Mouse (Mus musculus): ENCODE results near the gene Fam241b. TPM values are rescaled to one million over a fixed set of nuclear protein-coding genes. Genes with fewer than 3 reads are reported as not detected.

Fam241b gene
- total and polyA plus RNA-seq, 2 experiments from 2014 or later = 118 to 193 TPM

DNA sequence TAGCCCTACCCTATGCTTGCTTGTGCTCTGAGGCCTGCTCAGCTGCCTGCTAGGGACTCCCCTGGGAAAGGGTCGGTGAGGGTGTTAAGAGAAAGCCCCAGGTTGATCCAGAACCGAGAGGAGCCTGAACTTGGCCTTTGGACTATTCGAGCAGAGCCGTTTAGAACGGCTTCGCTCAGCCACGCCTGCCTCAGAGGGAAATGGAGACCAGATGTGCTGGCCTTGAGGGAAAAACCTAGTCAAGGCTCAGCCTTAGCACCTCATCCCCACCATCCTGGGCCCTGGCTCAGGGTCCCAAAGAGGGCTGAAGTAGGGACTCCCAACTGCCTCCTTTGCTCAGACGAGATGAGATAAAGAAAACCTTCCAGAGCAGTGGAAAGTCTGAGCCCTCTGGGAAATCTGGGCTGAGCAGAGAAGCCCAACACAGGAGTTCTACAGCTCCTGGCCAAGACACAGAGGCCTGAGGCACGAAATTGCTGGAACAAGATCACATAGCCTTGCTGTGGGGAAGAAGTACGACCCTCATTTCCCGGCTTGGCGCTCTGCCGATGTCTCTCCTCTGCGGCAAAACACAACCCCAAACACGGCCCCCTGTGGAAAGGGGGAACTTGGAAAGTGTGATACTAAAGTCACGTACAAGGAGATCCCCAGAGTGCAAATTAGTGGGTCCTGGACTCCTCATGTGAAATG is 83.4 kb downstream of the Fam241b start:
- no peaks in the 10 kb centered on the region for H3K9me3 ChIP-seq (ENCODE audit: low read length)
- no peak overlapping the region for H3K4me3 ChIP-seq (ENCODE audit: low read depth, low read length)
- H3K9ac ChIP-seq = no peak overlapping the region
- DNase-seq (peak; percentile 22), ATAC-seq (no peak)
- H3K4me2 ChIP-seq (ENCODE audit: low read depth) = no peak overlapping the region
- H3K27me3 ChIP-seq (ENCODE audit: insufficient read depth, low read length) = no peaks in the 10 kb centered on the region
- no peaks in the 10 kb centered on the region for H3K36me3 ChIP-seq (ENCODE audit: insufficient read depth)
- H3K4me1 ChIP-seq (ENCODE audit: insufficient read depth) = no peaks in the 10 kb centered on the region
- TF ChIP-seq CTCF (IDR thresholded peaks at IDR 0.05; ENCODE audit: low read depth) = no peak
- 63% methylated on average over 16 of the region's 16 CpGs for WGBS
- no peak overlapping the region for H3K27ac ChIP-seq (ENCODE audit: low read depth, low read length)

DNA sequence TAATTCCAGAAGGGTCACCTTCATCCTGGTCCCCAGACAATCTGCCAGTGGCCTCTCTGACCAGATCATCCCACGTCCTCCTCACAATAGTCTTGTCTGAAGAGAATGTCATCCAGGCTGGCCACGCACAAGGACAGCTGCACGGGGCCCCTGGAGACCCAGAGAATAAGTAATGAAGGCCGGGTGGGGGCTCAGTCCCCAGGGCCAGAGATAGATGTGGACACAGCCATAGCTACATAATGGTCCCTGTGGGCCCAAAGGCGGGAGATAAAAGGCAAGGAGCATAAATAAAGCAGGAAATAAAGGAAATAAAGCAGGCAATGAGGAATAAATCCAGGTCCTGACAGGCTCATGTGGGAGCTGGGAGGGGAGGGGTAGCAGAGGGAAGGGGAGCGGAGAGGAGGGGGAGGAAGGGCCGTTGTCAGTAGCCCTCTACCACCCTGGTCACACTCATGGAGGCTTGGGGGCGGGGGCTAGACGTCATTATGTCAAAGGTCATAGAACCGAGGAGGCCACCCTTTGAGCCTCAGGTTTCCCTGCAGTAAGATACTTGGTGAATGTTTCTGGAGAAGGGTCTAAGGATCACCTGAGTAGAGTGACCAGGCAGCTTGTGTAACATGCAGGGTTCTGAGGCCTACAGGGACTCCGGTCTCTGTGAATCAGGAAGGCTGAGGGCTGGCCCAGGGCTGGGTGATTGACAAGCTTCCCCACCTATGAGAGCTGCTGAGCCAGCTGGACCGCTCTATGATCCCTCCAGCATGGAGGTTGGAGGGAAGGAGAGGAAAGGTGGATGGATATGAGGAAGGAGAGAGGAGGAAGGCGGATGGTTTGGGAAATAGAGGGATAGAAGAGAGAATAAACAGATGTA is 85.0 kb downstream of the Fam241b start:
- TF ChIP-seq CTCF (IDR thresholded peaks at IDR 0.05; ENCODE audit: low read depth) = no peak
- ATAC-seq = no peak
- 76% methylated on average over 13 of the region's 13 CpGs for WGBS

More for the DNA sequence above, 85.0 kb downstream of the Fam241b start:
- H3K4me2 ChIP-seq (ENCODE audit: low read depth) = no peak overlapping the region
- H3K4me1 ChIP-seq (ENCODE audit: insufficient read depth) = no peaks in the 10 kb centered on the region
- no peak overlapping the region for H3K27ac ChIP-seq (ENCODE audit: low read depth, low read length)
- DNase-seq = no peak
- H3K27me3 ChIP-seq (ENCODE audit: insufficient read depth, low read length) = no peaks in the 10 kb centered on the region
- no peak overlapping the region for H3K9ac ChIP-seq
- no peaks in the 10 kb centered on the region for H3K36me3 ChIP-seq (ENCODE audit: insufficient read depth)
- H3K4me3 ChIP-seq (ENCODE audit: low read depth, low read length) = no peak overlapping the region
- H3K9me3 ChIP-seq (ENCODE audit: low read length) = no peaks in the 10 kb centered on the region

Other genes with a start within 250 kb of the Fam241b start
- 2.4 and 3.7 TPM in 2 replicates for gene Col13a1, start 164.8 kb downstream of the Fam241b start, total RNA-seq (2014; rRNA removed)
- gene Col13a1, start 164.8 kb downstream of the Fam241b start, polyA plus RNA-seq (2015; fragmentation: Nextera tagmentation; extraction: Ambion mirVana) = 1.1 and 1.6 TPM in 2 replicates
- gene Neurog3, start 10.8 kb downstream of the Fam241b start, total RNA-seq (2014; rRNA removed) = not detected in 2 replicates
- not detected in 2 replicates for gene Neurog3, start 10.8 kb downstream of the Fam241b start, polyA plus RNA-seq (2015; fragmentation: Nextera tagmentation; extraction: Ambion mirVana)
- 7.2 and 11.6 TPM in 2 replicates for gene Tspan15, start 87.3 kb upstream of the Fam241b start, total RNA-seq (2014; rRNA removed)
- 11.6 and 15.2 TPM in 2 replicates for gene Tspan15, start 87.3 kb upstream of the Fam241b start, polyA plus RNA-seq (2015; fragmentation: Nextera tagmentation; extraction: Ambion mirVana)
- not detected in 2 replicates for gene Tacr2, start 108.5 kb upstream of the Fam241b start, total RNA-seq (2014; rRNA removed)
- not detected in 2 replicates for gene Tacr2, start 108.5 kb upstream of the Fam241b start, polyA plus RNA-seq (2015; fragmentation: Nextera tagmentation; extraction: Ambion mirVana)
- gene Hk1, start 236.0 kb upstream of the Fam241b start, total RNA-seq (2014; rRNA removed) = 86.2 and 90.1 TPM in 2 replicates
- 109 and 140 TPM in 2 replicates for gene Hk1, start 236.0 kb upstream of the Fam241b start, polyA plus RNA-seq (2015; fragmentation: Nextera tagmentation; extraction: Ambion mirVana)